Mouse (Mus musculus): Measurements from ENCODE around the gene Slc9c1. TPM values are rescaled to one million over a fixed set of nuclear protein-coding genes. Genes with fewer than 3 reads are reported as not detected.

Slc9c1 gene
- total RNA-seq, 1 experiment from 2014 or later, result not detected

Other genes with a start within 250 kb of the Slc9c1 start
- 51.6 and 53.2 TPM in 2 replicates for gene Cd200, start 126.3 kb upstream of the Slc9c1 start, total RNA-seq (2017)
- gene Gm609, start 42.3 kb upstream of the Slc9c1 start, total RNA-seq (2017), result 0.23 TPM in 1 of 2 replicates, not detected in the other
- gene Gm17783, start 3.3 kb upstream of the Slc9c1 start, total RNA-seq (2017), result not detected in 2 replicates
- 0.35 TPM in 1 of 2 replicates, not detected in the other for gene Gcsam, start 75.1 kb downstream of the Slc9c1 start, total RNA-seq (2017)
- gene BC016579, start 118.8 kb downstream of the Slc9c1 start, total RNA-seq (2017), result not detected in 2 replicates
- gene Tmprss7, start 158.3 kb downstream of the Slc9c1 start, total RNA-seq (2017), result 0.23 and 0.37 TPM in 2 replicates
- 0.37 and 1.2 TPM in 2 replicates for gene Tagln3, start 189.3 kb downstream of the Slc9c1 start, total RNA-seq (2017)
- gene Abhd10, start 207.6 kb downstream of the Slc9c1 start, total RNA-seq (2017), result 21.4 and 21.6 TPM in 2 replicates